Mouse (Mus musculus) megakaryocyte, adult 5-6 weeks (primary cell): ENCODE measurements around the gene Zcchc8. TPM values are rescaled to one million over a fixed set of nuclear protein-coding genes. Genes with fewer than 3 reads are reported as not detected.
"Not testable (repeated sequence)": the region's sequence is repeated elsewhere in the genome, so short reads cannot be mapped to it uniquely, and the experiment has no call there.

Experiments
- ATAC-seq: 2 replicates; pipeline ENCODE4 v1.8.0; 2016; ENCODE audit warnings: mild to moderate bottlenecking, inconsistent platforms; ENCODE audit not compliant: poor library complexity, severe bottlenecking
- total RNA-seq, 2 experiments: library from RNA; stranded (forward) in 1 of 2; stranded (reverse) in 1 of 2; fragments of 153-499, 151-499 nt in 1 of 2; fragments of 221-1000, 200-1000 nt in 1 of 2; gene quantifications; 2 replicates each; pipeline versions ENCODE4 v1.2.3 to v1.2.4; 2015 to 2017

Gene Zcchc8
- total RNA-seq (2015) (43.9 and 65.3 TPM in 2 replicates), total RNA-seq (2017) (122 and 197 TPM in 2 replicates)

GRCm38 (mm10) chr5:123720328-123721311 lies at the start of gene Zcchc8:
Zcchc8 (minus strand) TSS chr5:123721100.
- peak; percentile 100 for ATAC-seq

GRCm38 (mm10) chr5:123766455-123766854 lies 45.6 kb upstream of the Zcchc8 start:
- not testable (repeated sequence) for ATAC-seq

- no peak for ATAC-seq
Measured at GRCm38 (mm10) chr5:123765506-123765905, 44.6 kb upstream of the Zcchc8 start.

GRCm38 (mm10) chr5:123749065-123750064 lies 28.5 kb upstream of the Zcchc8 start, which contains the start of the genes Rsrc2 and Kntc1:
Rsrc2 (minus strand) TSS chr5:123749414.
Kntc1 (plus strand) TSS chr5:123749716.
- ATAC-seq, result peak; percentile 97

GRCm38 (mm10) chr5:123748339-123749064 lies 27.6 kb upstream of the Zcchc8 start:
- no peak for ATAC-seq

- no peak for ATAC-seq
Measured at GRCm38 (mm10) chr5:123747604-123748003, 26.7 kb upstream of the Zcchc8 start.

- no peak for ATAC-seq
Measured at GRCm38 (mm10) chr5:123746253-123746652, 25.4 kb upstream of the Zcchc8 start.

GRCm38 (mm10) chr5:123744358-123744757 lies 23.5 kb upstream of the Zcchc8 start:
- no peak for ATAC-seq

GRCm38 (mm10) chr5:123730981-123731380 lies 10.1 kb upstream of the Zcchc8 start:
- no peak for ATAC-seq

- not testable (repeated sequence) for ATAC-seq
Measured at GRCm38 (mm10) chr5:123723816-123724215, 2.9 kb upstream of the Zcchc8 start.

GRCm38 (mm10) chr5:123714622-123715021 lies 6.3 kb downstream of the Zcchc8 start:
- peak; percentile 53 for ATAC-seq

GRCm38 (mm10) chr5:123713782-123714181 lies 7.1 kb downstream of the Zcchc8 start:
- ATAC-seq, result peak; percentile 98

GRCm38 (mm10) chr5:123709571-123709970 lies 11.3 kb downstream of the Zcchc8 start:
- no peak for ATAC-seq

- ATAC-seq, result no peak
Measured at GRCm38 (mm10) chr5:123708598-123708997, 12.3 kb downstream of the Zcchc8 start.

- no peak; the same call in 1 of the 2 replicates for ATAC-seq
Measured at GRCm38 (mm10) chr5:123700625-123701024, 20.3 kb downstream of the Zcchc8 start.

GRCm38 (mm10) chr5:123699198-123699597 lies 21.7 kb downstream of the Zcchc8 start:
- peak; percentile 72 for ATAC-seq

- ATAC-seq, result no peak
Measured at GRCm38 (mm10) chr5:123696961-123697360, 23.9 kb downstream of the Zcchc8 start.

- no peak for ATAC-seq
Measured at GRCm38 (mm10) chr5:123696244-123696643, 24.7 kb downstream of the Zcchc8 start.

- ATAC-seq, result peak; percentile 74; the same call in 1 of the 2 replicates
Measured at GRCm38 (mm10) chr5:123694468-123694867, 26.4 kb downstream of the Zcchc8 start.
